Mouse (Mus musculus): ENCODE results near the gene Siah1a.

Gene Siah1a

DNA sequence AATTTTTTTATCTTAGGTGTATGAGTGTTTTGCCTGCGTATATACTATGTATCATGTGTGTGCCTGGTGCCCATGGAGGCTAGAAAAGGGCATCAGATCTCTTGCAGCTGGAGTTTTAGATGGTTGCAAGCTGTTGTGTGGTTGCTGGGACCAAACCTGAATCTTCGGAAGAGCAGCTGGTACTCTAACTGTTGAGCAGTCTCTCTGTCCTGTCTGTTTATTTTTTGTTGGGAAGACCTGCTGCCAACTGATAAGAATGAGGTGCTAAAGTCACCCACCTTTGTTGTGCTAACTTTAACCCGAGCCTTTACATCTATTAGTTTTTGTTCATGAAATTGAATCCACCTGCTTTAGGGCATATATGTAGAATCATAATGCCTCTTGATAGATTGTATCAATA lies 43.3 kb downstream of the Siah1a start:
- DNase-seq (ENCODE audit: low read depth, low spot score): no peak

DNA sequence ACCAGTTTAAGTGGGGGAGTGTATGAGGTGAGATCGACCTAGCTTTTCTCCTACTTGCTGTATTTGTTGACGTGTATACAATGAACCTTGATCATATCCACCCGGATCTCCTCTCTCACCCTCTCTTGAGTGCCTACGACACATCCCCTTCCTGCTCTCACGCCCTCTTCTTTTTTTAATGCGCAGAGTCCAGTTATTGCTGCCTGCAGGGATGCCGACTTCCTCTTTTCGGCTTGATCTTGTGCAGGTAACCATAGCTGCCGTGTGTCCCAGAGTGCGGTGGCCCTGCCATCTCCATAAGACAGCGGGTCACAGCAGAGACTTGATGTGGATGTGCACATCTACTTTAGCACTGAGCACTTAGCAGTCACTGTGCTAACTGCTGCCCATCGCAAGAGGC lies 46.3 kb downstream of the Siah1a start:
- no peak for DNase-seq (ENCODE audit: low read depth, low spot score)

DNA sequence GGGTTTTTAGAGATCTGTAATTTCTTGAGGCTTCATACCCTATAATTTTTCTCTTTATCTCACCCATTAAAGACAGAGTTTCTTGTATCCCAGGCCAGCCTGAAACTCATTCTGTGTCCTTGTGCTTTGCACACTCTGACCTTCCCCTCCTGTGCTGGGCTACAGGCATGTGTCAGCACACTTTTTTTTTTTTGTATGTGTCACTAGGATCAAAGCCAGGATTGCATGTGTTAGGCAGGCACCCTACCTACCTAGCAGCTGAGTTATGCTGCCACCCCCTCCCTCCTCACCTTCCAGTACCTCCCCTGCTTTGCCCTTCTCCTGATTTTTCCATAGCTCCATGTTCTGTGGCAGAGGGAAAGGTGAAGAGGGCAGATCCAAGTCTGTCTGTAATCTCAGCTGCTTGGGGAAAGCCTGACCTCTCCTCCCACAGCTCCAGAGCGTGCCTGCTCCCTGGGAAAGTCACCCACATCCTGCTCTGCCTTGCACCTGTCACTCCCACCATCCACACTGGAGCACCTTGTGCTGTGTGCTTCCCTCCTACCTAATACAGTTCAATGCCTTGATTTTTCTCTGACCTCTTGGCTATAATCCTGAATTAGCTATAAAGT lies 46.8 kb downstream of the Siah1a start:
- no peak for DNase-seq (ENCODE audit: low read depth, low spot score)

DNA sequence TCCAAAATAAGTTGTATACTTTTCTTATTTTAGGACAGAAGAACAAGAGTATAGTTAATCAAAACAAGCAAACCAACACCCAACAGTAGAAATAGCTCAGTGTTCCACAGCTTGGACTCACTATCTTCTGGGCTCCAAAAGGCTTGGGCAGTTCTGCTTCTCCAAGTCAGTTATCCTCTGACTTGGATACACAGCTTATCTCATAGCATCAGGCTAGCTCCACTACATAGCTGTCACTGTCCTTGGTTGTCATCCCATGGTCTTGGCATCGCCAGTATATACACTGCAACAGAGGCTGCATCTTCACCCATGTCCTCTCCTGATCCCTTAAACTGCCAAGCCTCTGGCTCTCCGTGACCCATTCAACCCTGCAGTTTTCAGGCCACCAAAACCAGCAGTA lies 50.0 kb downstream of the Siah1a start:
- DNase-seq (ENCODE audit: low read depth, low spot score): no peak

DNA sequence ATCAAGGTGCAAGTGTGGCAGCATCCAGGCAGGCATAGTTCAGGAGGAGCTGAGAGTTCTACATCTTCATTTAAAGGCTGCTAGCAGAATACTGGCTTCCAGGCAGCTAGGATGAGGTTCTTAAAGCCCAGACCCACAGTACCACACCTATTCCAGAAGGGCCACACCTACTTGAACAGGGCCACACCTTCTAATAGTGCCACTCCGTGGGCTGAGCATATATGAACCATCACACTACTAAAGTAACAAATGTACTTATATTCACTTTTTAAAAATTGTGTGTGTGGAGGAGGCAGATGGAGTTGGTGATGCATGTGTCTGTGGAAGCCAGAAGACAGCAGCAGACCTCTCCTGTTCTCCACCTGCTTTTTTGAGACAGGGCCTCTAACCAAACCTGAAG lies 51.7 kb downstream of the Siah1a start:
- no peak for DNase-seq (ENCODE audit: low read depth, low spot score)

DNA sequence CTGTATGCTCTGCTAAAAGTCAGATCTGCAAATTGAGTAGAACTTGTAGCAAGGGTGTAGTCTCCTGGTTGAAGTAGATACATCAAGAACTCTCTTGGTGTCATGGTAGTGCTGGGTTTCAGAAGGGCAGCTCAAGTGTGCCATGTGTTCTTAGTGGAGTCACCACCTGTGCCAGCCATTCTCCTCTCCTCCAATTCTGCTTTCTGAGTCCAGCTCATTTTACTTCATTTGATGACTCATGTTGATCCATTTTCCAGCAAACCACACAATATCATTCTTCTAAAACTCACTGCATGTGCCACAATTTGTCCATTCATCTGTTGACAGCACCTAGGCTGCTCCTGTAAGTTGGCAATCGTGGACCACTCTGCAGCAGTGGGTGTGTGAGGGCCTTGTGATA lies 53.6 kb downstream of the Siah1a start:
- no peak for DNase-seq (ENCODE audit: low read depth, low spot score)

DNA sequence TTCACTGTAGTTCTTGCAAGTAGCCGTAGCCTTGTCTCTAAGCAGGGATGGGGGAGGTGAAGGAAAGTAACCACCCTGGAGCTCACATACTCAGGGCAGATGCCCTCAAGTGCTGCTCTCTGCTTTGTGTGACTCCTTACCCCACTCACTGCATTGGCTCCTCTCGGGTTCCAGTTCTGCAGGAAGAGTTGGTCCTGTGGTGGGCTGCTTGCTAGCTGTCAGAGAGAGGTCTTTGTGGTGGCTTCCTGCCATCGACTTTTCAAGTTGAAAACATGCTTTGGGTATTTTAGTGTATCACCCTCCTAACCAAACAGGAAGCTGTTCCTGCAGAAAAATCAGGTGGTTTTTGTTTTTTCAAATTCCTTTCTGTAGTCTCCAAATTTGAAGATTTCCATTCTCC lies 59.1 kb downstream of the Siah1a start:
- no peak for DNase-seq (ENCODE audit: low read depth, low spot score)

All from R1 (cell line).